Mouse (Mus musculus): ENCODE data around the gene Spz1. TPM values are rescaled to one million over a fixed set of nuclear protein-coding genes. Genes with fewer than 3 reads are reported as not detected.
"Not testable (repeated sequence)": the region's sequence is repeated elsewhere in the genome, so short reads cannot be mapped to it uniquely, and the experiment has no call there.

Spz1 gene
- not detected in 2 replicates for polyA plus RNA-seq (2015; fragmentation: Nextera tagmentation; extraction: Ambion mirVana)

DNA sequence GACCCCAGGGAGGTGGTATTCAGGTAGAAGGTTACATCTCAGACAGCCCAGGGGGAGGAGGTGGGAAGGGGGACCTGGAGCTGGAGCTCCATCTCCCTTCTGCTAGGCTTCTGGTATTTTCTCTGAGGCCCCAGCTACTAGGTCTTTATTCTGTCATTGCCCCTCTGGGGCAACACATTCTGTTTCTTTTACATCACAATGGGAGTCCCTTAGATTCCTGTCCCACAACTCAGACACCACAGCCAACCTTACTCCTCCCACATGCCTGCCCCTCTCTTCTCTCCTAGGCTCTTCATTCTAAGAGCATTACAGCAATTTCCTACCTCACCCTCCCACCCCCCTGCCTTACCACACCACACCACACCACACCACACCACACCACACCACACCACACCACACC, at the start of gene Spz1:
Gene Spz1 (minus strand): TSS at position 101 of the 400 bp plus-strand sequence.
- Histone ChIP-seq H3K9me3 (ENCODE audit: control insufficient read depth, low read length) (no peaks in the 10 kb centered on the region), H3K27me3 (ENCODE audit: control insufficient read depth, insufficient read depth, low read depth, low read length) (no peaks in the 10 kb centered on the region), H3K9ac (ENCODE audit: low read length) (no peak within 1 kb of the TSS), H3K4me1 (replicated peaks; ENCODE audit: control insufficient read depth, insufficient read depth, low read length) (peaks cover 8% of the 10 kb centered on the region), H3K4me3 (ENCODE audit: low read length) (no peak within 1 kb of the TSS), H3K27ac (ENCODE audit: low read length) (no peak within 1 kb of the TSS), H3K4me2 (ENCODE audit: low read depth, low read length) (no peak within 1 kb of the TSS), H3K36me3 (ENCODE audit: control insufficient read depth, insufficient read depth, low read length) (no peaks in the 10 kb centered on the region)
- ATAC-seq (ENCODE audit: low read depth) = no peak

- H3K4me1 ChIP-seq (replicated peaks; ENCODE audit: control insufficient read depth, insufficient read depth, low read length) = peaks cover 14% of the 10 kb centered on the region
- no peaks in the 10 kb centered on the region for H3K9me3 ChIP-seq (ENCODE audit: control insufficient read depth, low read length)
- 67% methylated on average over 8 of the region's 8 CpGs for WGBS
- H3K4me2 ChIP-seq (ENCODE audit: low read depth, low read length) = no peak overlapping the region
- H3K27me3 ChIP-seq (ENCODE audit: control insufficient read depth, insufficient read depth, low read depth, low read length) = no peaks in the 10 kb centered on the region
- peak; percentile 44; the same call in 1 of the 2 replicates for ATAC-seq (ENCODE audit: low read depth)
- no peak overlapping the region for H3K9ac ChIP-seq (ENCODE audit: low read length)
- H3K4me3 ChIP-seq (ENCODE audit: low read length) = no peak overlapping the region
- H3K36me3 ChIP-seq (ENCODE audit: control insufficient read depth, insufficient read depth, low read length) = no peaks in the 10 kb centered on the region
- no peak overlapping the region for H3K27ac ChIP-seq (ENCODE audit: low read length)
Measured at GRCm38 (mm10) chr13:92616459-92616858, 40.5 kb upstream of the Spz1 start.

- Histone ChIP-seq H3K9ac (ENCODE audit: low read length) (no peak overlapping the region), H3K27me3 (ENCODE audit: control insufficient read depth, insufficient read depth, low read depth, low read length) (no peaks in the 10 kb centered on the region)
- 87% methylated on average over 5 of the region's 5 CpGs for WGBS
Measured at GRCm38 (mm10) chr13:92615201-92615600, 39.2 kb upstream of the Spz1 start.

GRCm38 (mm10) chr13:92613094-92613493, 37.1 kb upstream of the Spz1 start:
- Histone ChIP-seq H3K9me3 (ENCODE audit: control insufficient read depth, low read length) (no peaks in the 10 kb centered on the region), H3K27ac (ENCODE audit: low read length) (no peak overlapping the region), H3K27me3 (ENCODE audit: control insufficient read depth, insufficient read depth, low read depth, low read length) (no peaks in the 10 kb centered on the region), H3K4me1 (replicated peaks; ENCODE audit: control insufficient read depth, insufficient read depth, low read length) (peaks cover 24% of the 10 kb centered on the region), H3K4me2 (ENCODE audit: low read depth, low read length) (peak overlapping the region; percentile 81), H3K9ac (ENCODE audit: low read length) (no peak overlapping the region), H3K36me3 (ENCODE audit: control insufficient read depth, insufficient read depth, low read length) (no peaks in the 10 kb centered on the region), H3K4me3 (ENCODE audit: low read length) (peak overlapping the region; percentile 10; the same call in 1 of the 2 replicates)
- ATAC-seq (ENCODE audit: low read depth) = no peak
- WGBS = 63% methylated on average over 5 of the region's 5 CpGs

More at GRCm38 (mm10) chr13:92615201-92615600, 39.2 kb upstream of the Spz1 start:
- H3K36me3 ChIP-seq (ENCODE audit: control insufficient read depth, insufficient read depth, low read length) = no peaks in the 10 kb centered on the region
- no peak overlapping the region for H3K4me3 ChIP-seq (ENCODE audit: low read length)
- no peak overlapping the region for H3K4me2 ChIP-seq (ENCODE audit: low read depth, low read length)
- H3K4me1 ChIP-seq (replicated peaks; ENCODE audit: control insufficient read depth, insufficient read depth, low read length) = peaks cover 14% of the 10 kb centered on the region
- no peak overlapping the region for H3K27ac ChIP-seq (ENCODE audit: low read length)
- H3K9me3 ChIP-seq (ENCODE audit: control insufficient read depth, low read length) = no peaks in the 10 kb centered on the region
- ATAC-seq (ENCODE audit: low read depth) = no peak

GRCm38 (mm10) chr13:92611917-92612316, 35.9 kb upstream of the Spz1 start:
- H3K27me3 ChIP-seq (ENCODE audit: control insufficient read depth, insufficient read depth, low read depth, low read length) = no peaks in the 10 kb centered on the region
- H3K4me3 ChIP-seq (ENCODE audit: low read length) = peak overlapping the region; percentile 93
- no peak overlapping the region for H3K27ac ChIP-seq (ENCODE audit: low read length)
- WGBS = 13% methylated on average over 7 of the region's 7 CpGs
- peak overlapping the region; percentile 93 for H3K9ac ChIP-seq (ENCODE audit: low read length)
- ATAC-seq (ENCODE audit: low read depth) = no peak
- H3K9me3 ChIP-seq (ENCODE audit: control insufficient read depth, low read length) = no peaks in the 10 kb centered on the region
- peaks cover 24% of the 10 kb centered on the region for H3K4me1 ChIP-seq (replicated peaks; ENCODE audit: control insufficient read depth, insufficient read depth, low read length)
- H3K36me3 ChIP-seq (ENCODE audit: control insufficient read depth, insufficient read depth, low read length) = no peaks in the 10 kb centered on the region
- H3K4me2 ChIP-seq (ENCODE audit: low read depth, low read length) = peak overlapping the region; percentile 81

DNA sequence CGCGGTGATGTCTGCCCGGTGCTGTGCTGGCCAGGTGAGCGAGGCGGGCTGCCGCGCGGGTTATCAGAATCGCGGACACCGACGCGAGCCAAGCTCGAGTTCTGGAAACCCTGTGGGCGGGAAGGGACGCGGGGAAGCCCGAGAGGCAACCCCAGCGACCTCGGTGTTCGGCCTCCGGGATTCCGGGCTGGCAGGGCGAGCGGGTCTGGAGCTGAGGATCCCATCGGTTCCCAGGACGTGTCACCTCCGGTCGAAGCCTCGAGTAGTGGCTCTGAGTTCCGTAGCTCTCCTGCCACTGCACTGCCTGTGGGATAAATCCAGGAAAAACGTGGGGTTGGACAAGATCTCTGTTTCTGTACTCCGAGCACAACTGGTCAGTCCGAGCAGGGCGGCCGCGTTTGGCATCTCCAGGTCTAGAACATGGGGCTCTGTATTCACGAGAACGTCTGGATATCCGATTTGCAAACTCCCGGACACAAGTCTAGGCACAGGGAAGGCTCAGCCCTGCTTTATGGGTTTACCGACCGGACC, 35.3 kb upstream of the Spz1 start:
- under 1% methylated on average over 43 of the region's 43 CpGs for WGBS
- Histone ChIP-seq H3K4me1 (replicated peaks; ENCODE audit: control insufficient read depth, insufficient read depth, low read length) (peaks cover 24% of the 10 kb centered on the region), H3K9me3 (ENCODE audit: control insufficient read depth, low read length) (no peaks in the 10 kb centered on the region), H3K4me2 (ENCODE audit: low read depth, low read length) (peak overlapping the region; percentile 81), H3K4me3 (ENCODE audit: low read length) (peak overlapping the region; percentile 93), H3K27me3 (ENCODE audit: control insufficient read depth, insufficient read depth, low read depth, low read length) (no peaks in the 10 kb centered on the region), H3K36me3 (ENCODE audit: control insufficient read depth, insufficient read depth, low read length) (no peaks in the 10 kb centered on the region), H3K27ac (ENCODE audit: low read length) (peak overlapping the region; percentile 93), H3K9ac (ENCODE audit: low read length) (peak overlapping the region; percentile 93)
- ATAC-seq (ENCODE audit: low read depth) = peak; percentile 42

DNA sequence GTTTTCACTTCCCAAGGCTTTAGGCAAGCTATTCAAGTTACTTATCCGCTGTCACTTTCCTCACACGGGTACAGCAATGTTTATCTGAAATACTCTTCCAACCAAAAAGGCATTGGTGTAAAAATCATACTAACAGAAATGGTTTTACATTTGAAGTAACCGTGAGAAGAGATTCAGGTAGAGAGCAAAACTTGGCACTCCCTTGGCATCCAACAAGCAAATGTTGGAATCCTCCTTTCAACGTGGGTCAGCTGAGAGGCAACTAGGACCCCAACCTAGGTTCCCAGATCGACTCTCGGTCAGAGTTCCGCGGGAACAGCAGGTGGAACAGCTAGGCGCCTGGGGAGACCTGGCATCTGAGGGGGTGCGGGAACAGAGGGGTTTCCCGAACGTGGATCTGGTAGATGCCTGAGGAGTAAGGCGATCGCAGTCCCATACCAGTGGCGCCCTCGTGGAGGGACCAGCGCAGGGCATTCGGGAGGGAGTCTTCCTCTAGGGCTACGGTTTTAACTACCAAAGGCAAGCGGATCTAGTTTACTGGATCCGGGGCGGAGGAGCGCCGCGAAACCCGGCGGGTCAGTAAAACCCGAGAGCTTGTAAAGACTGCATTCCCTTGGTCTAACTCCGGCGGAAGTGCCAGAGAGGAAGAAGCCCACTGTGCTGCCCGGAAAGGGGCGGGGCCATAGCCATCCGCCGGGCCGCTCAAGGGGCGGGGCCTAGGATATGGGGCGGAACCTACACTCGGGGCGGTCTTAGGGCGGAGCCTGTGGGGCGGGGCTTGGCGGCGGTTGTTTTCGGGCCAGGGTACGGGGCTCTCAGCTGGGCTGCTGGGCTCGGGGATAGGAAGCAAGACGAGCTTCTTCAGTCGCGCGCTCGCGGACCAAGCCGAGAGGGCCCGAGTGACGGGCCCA, 34.6 kb upstream of the Spz1 start, which contains the start of gene Serinc5:
Gene Serinc5 (plus strand): TSS at position 781 of the 911 bp plus-strand sequence.
- Histone ChIP-seq H3K27me3 (ENCODE audit: control insufficient read depth, insufficient read depth, low read depth, low read length) (no peaks in the 10 kb centered on the region), H3K9me3 (ENCODE audit: control insufficient read depth, low read length) (no peaks in the 10 kb centered on the region), H3K4me2 (ENCODE audit: low read depth, low read length) (peak within 1 kb of the TSS; percentile 81), H3K36me3 (ENCODE audit: control insufficient read depth, insufficient read depth, low read length) (no peaks in the 10 kb centered on the region), H3K9ac (ENCODE audit: low read length) (peak within 1 kb of the TSS; percentile 93), H3K4me3 (ENCODE audit: low read length) (peak within 1 kb of the TSS; percentile 93), H3K27ac (ENCODE audit: low read length) (peak within 1 kb of the TSS; percentile 99), H3K4me1 (replicated peaks; ENCODE audit: control insufficient read depth, insufficient read depth, low read length) (peaks cover 24% of the 10 kb centered on the region)
- under 1% methylated on average over 55 of the region's 55 CpGs for WGBS
- ATAC-seq (ENCODE audit: low read depth) = peak; percentile 98

GRCm38 (mm10) chr13:92609486-92610310, 33.7 kb upstream of the Spz1 start:
- H3K4me1 ChIP-seq (replicated peaks; ENCODE audit: control insufficient read depth, insufficient read depth, low read length) = peaks cover 24% of the 10 kb centered on the region
- no peaks in the 10 kb centered on the region for H3K27me3 ChIP-seq (ENCODE audit: control insufficient read depth, insufficient read depth, low read depth, low read length)
- peak overlapping the region; percentile 99 for H3K27ac ChIP-seq (ENCODE audit: low read length)
- peak; percentile 56 for ATAC-seq (ENCODE audit: low read depth)
- H3K9me3 ChIP-seq (ENCODE audit: control insufficient read depth, low read length) = no peaks in the 10 kb centered on the region
- WGBS = 6% methylated on average over 13 of the region's 13 CpGs
- peak overlapping the region; percentile 81 for H3K4me2 ChIP-seq (ENCODE audit: low read depth, low read length)
- peak overlapping the region; percentile 91 for H3K9ac ChIP-seq (ENCODE audit: low read length)
- H3K36me3 ChIP-seq (ENCODE audit: control insufficient read depth, insufficient read depth, low read length) = no peaks in the 10 kb centered on the region
- peak overlapping the region; percentile 93 for H3K4me3 ChIP-seq (ENCODE audit: low read length)

DNA sequence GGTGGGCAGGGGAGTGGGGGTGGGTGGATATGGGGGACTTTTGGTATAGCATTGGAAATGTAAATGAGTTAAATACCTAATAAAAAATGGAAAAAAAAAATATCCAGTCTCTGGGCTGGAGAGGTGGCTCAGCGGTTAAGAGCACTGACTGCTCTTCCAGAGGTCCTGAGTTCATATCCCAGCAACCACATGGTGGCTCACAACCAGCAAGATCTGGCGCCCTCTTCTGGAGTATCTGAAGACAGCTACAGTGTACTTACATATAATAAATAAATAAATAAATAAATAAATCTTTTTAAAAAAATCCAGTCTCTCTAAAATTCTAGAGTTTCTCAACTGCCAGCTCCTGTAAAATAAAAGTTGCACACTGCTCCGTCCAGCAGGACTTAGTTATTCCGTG, 29.3 kb upstream of the Spz1 start:
- H3K27me3 ChIP-seq (ENCODE audit: control insufficient read depth, insufficient read depth, low read depth, low read length); H3K4me1 ChIP-seq (replicated peaks; ENCODE audit: control insufficient read depth, insufficient read depth, low read length); H3K9ac ChIP-seq (ENCODE audit: low read length); H3K4me3 ChIP-seq (ENCODE audit: low read length); H3K27ac ChIP-seq (ENCODE audit: low read length); H3K4me2 ChIP-seq (ENCODE audit: low read depth, low read length); H3K36me3 ChIP-seq (ENCODE audit: control insufficient read depth, insufficient read depth, low read length); H3K9me3 ChIP-seq (ENCODE audit: control insufficient read depth, low read length); ATAC-seq (ENCODE audit: low read depth): not testable (repeated sequence)
- 83% methylated on average over 4 of the region's 4 CpGs for WGBS
